Mouse (Mus musculus): ENCODE results near the gene Dolpp1. TPM values are rescaled to one million over a fixed set of nuclear protein-coding genes. Genes with fewer than 3 reads are reported as not detected.

The Dolpp1 gene
- 19.4 TPM for polyA plus RNA-seq (2012; fragmentation: generic; extraction: Trizol)
- long read RNA-seq, experiment 1, transcript Dolpp1-201 (8 exons, 2,251 nt): major isoform, 14 of 20 reads
- long read RNA-seq, experiment 1, partial matches to known transcripts: 0 of 20 reads
- long read RNA-seq, experiment 1, other reads (novel, unspliced or antisense): 6 of 20 reads
- long read RNA-seq, experiment 2, transcript Dolpp1-201 (8 exons, 2,251 nt): major isoform, 90 of 114 reads
- long read RNA-seq, experiment 2, transcript Dolpp1-202 (7 exons, 1,958 nt): minor isoform, 6 of 114 reads
- long read RNA-seq, experiment 2, partial matches to known transcripts: 4 of 114 reads
- long read RNA-seq, experiment 2, other reads (novel, unspliced or antisense): 13 of 114 reads

- Histone ChIP-seq H3K79me3 (ENCODE audit: low read depth) (peaks cover 5% of the 10 kb centered on the region), H3K79me2 (ENCODE audit: control insufficient read depth, insufficient read depth) (peaks cover 25% of the 10 kb centered on the region), H3K36me3 (ENCODE audit: control insufficient read depth, insufficient read depth) (peaks cover 7% of the 10 kb centered on the region), H3K27me3 (ENCODE audit: control insufficient read depth, insufficient read depth, insufficient read length) (no peaks in the 10 kb centered on the region), H3K4me3 (ENCODE audit: insufficient read depth, poor library complexity, severe bottlenecking) (peak within 1 kb of the TSS; percentile 83), H3ac (ENCODE audit: control insufficient read depth, insufficient read length, low read depth) (peak within 1 kb of the TSS; percentile 51)
- TF ChIP-seq MAX (IDR thresholded peaks at IDR 0.05) (no peak), MYOG (IDR thresholded peaks at IDR 0.05; ENCODE audit: control insufficient read depth, extremely low read depth, insufficient read length) (no peak), FOSL1 (IDR thresholded peaks at IDR 0.05; ENCODE audit: insufficient read depth, low read length, poor library complexity, severe bottlenecking) (no peak), CTCF (IDR thresholded peaks at IDR 0.05; ENCODE audit: control insufficient read depth, insufficient read depth, insufficient read length) (no peak), MYOD1 (IDR thresholded peaks at IDR 0.05; ENCODE audit: control insufficient read depth, insufficient read length, low read depth) (no peak), CEBPB (IDR thresholded peaks at IDR 0.05; ENCODE audit: low read depth) (no peak), USF1 (IDR thresholded peaks at IDR 0.05; ENCODE audit: low read depth) (no peak)
Measured at GRCm38 (mm10) chr2:30392114-30392576, at the start of gene Dolpp1. Dolpp1 (plus strand) TSS chr2:30392254.

- Histone ChIP-seq H3K4me3 (ENCODE audit: insufficient read depth, poor library complexity, severe bottlenecking) (no peak overlapping the region), H3K36me3 (ENCODE audit: control insufficient read depth, insufficient read depth) (peaks cover 85% of the 10 kb centered on the region), H3K79me2 (ENCODE audit: control insufficient read depth, insufficient read depth) (no peaks in the 10 kb centered on the region), H3K79me3 (ENCODE audit: low read depth) (no peaks in the 10 kb centered on the region), H3K27me3 (ENCODE audit: control insufficient read depth, insufficient read depth, insufficient read length) (no peaks in the 10 kb centered on the region), H3ac (ENCODE audit: control insufficient read depth, insufficient read length, low read depth) (no peak overlapping the region)
- TF ChIP-seq FOSL1 (IDR thresholded peaks at IDR 0.05; ENCODE audit: insufficient read depth, low read length, poor library complexity, severe bottlenecking): no peak
- no peak for TF ChIP-seq MYOG (IDR thresholded peaks at IDR 0.05; ENCODE audit: control insufficient read depth, extremely low read depth, insufficient read length)
- no peak for TF ChIP-seq MAX (IDR thresholded peaks at IDR 0.05)
- no peak for TF ChIP-seq MYOD1 (IDR thresholded peaks at IDR 0.05; ENCODE audit: control insufficient read depth, insufficient read length, low read depth)
- no peak for TF ChIP-seq CTCF (IDR thresholded peaks at IDR 0.05; ENCODE audit: control insufficient read depth, insufficient read depth, insufficient read length)
- TF ChIP-seq CEBPB (IDR thresholded peaks at IDR 0.05; ENCODE audit: low read depth): no peak
- TF ChIP-seq USF1 (IDR thresholded peaks at IDR 0.05; ENCODE audit: low read depth): no peak
Measured at GRCm38 (mm10) chr2:30342544-30342943, 49.5 kb upstream of the Dolpp1 start.

- Histone ChIP-seq H3K27me3 (ENCODE audit: control insufficient read depth, insufficient read depth, insufficient read length) (no peaks in the 10 kb centered on the region), H3K79me2 (ENCODE audit: control insufficient read depth, insufficient read depth) (no peaks in the 10 kb centered on the region), H3K36me3 (ENCODE audit: control insufficient read depth, insufficient read depth) (peaks cover 77% of the 10 kb centered on the region), H3K4me3 (ENCODE audit: insufficient read depth, poor library complexity, severe bottlenecking) (no peak overlapping the region), H3ac (ENCODE audit: control insufficient read depth, insufficient read length, low read depth) (no peak overlapping the region), H3K79me3 (ENCODE audit: low read depth) (no peaks in the 10 kb centered on the region)
- TF ChIP-seq FOSL1 (IDR thresholded peaks at IDR 0.05; ENCODE audit: insufficient read depth, low read length, poor library complexity, severe bottlenecking) (no peak), MYOG (IDR thresholded peaks at IDR 0.05; ENCODE audit: control insufficient read depth, extremely low read depth, insufficient read length) (no peak), CTCF (IDR thresholded peaks at IDR 0.05; ENCODE audit: control insufficient read depth, insufficient read depth, insufficient read length) (no peak), MAX (IDR thresholded peaks at IDR 0.05) (no peak)
Measured at GRCm38 (mm10) chr2:30343601-30344137, 48.4 kb upstream of the Dolpp1 start.

GRCm38 (mm10) chr2:30345971-30346676, 45.9 kb upstream of the Dolpp1 start:
- no peaks in the 10 kb centered on the region for H3K79me3 ChIP-seq (ENCODE audit: low read depth)
- no peak overlapping the region for H3K4me3 ChIP-seq (ENCODE audit: insufficient read depth, poor library complexity, severe bottlenecking)
- no peak overlapping the region for H3ac ChIP-seq (ENCODE audit: control insufficient read depth, insufficient read length, low read depth)
- no peaks in the 10 kb centered on the region for H3K27me3 ChIP-seq (ENCODE audit: control insufficient read depth, insufficient read depth, insufficient read length)
- TF ChIP-seq MYOG (IDR thresholded peaks at IDR 0.05; ENCODE audit: control insufficient read depth, extremely low read depth, insufficient read length): no peak
- no peak for TF ChIP-seq FOSL1 (IDR thresholded peaks at IDR 0.05; ENCODE audit: insufficient read depth, low read length, poor library complexity, severe bottlenecking)
- no peak for TF ChIP-seq CEBPB (IDR thresholded peaks at IDR 0.05; ENCODE audit: low read depth)
- H3K79me2 ChIP-seq (ENCODE audit: control insufficient read depth, insufficient read depth): no peaks in the 10 kb centered on the region
- H3K36me3 ChIP-seq (ENCODE audit: control insufficient read depth, insufficient read depth): peaks cover 58% of the 10 kb centered on the region

GRCm38 (mm10) chr2:30349196-30349595, 42.9 kb upstream of the Dolpp1 start:
- no peaks in the 10 kb centered on the region for H3K79me2 ChIP-seq (ENCODE audit: control insufficient read depth, insufficient read depth)
- peaks cover 37% of the 10 kb centered on the region for H3K36me3 ChIP-seq (ENCODE audit: control insufficient read depth, insufficient read depth)
- no peak for TF ChIP-seq MYOG (IDR thresholded peaks at IDR 0.05; ENCODE audit: control insufficient read depth, extremely low read depth, insufficient read length)
- TF ChIP-seq USF1 (IDR thresholded peaks at IDR 0.05; ENCODE audit: low read depth): no peak
- no peak for TF ChIP-seq FOSL1 (IDR thresholded peaks at IDR 0.05; ENCODE audit: insufficient read depth, low read length, poor library complexity, severe bottlenecking)
- TF ChIP-seq MAX (IDR thresholded peaks at IDR 0.05): no peak
- TF ChIP-seq MYOD1 (IDR thresholded peaks at IDR 0.05; ENCODE audit: control insufficient read depth, insufficient read length, low read depth): no peak
- H3K27me3 ChIP-seq (ENCODE audit: control insufficient read depth, insufficient read depth, insufficient read length): no peaks in the 10 kb centered on the region
- no peak overlapping the region for H3K4me3 ChIP-seq (ENCODE audit: insufficient read depth, poor library complexity, severe bottlenecking)
- H3ac ChIP-seq (ENCODE audit: control insufficient read depth, insufficient read length, low read depth): no peak overlapping the region
- no peaks in the 10 kb centered on the region for H3K79me3 ChIP-seq (ENCODE audit: low read depth)

Measured in C2C12 (cell line).